Mouse (Mus musculus) heart, embryonic 11.5 days (tissue): Measurements from ENCODE around the gene Agrn. TPM values are rescaled to one million over a fixed set of nuclear protein-coding genes. Genes with fewer than 3 reads are reported as not detected.

ENCODE experiments used
- ATAC-seq: fragments of 200-750 bp; cut with Nextera tagmentation; replicated peaks from 2 replicates; pipeline ENCODE4 v1.8.0; 2017; ENCODE audit warnings: moderate library complexity; ENCODE audit not compliant: insufficient number of reproducible peaks, low FRiP score, low TSS enrichment
- H3K27ac ChIP-seq: fragments of 300-500 bp; sonication (generic); 2 replicates; pipeline ENCODE4 v1.5.1; 2014; ENCODE audit warnings: mild to moderate bottlenecking, low read depth, low read length
- H3K27me3 ChIP-seq: fragments of 300-500 bp; sonication (generic); 2 replicates; pipeline ENCODE4 v1.6.1; 2014; ENCODE audit warnings: mild to moderate bottlenecking, low read length, mixed read lengths; ENCODE audit not compliant: control insufficient read depth, insufficient read depth
- H3K36me3 ChIP-seq: fragments of 300-500 bp; sonication (generic); 2 replicates; pipeline ENCODE4 v1.6.1; 2014; ENCODE audit warnings: mild to moderate bottlenecking, low read length, moderate library complexity, mixed read lengths; ENCODE audit not compliant: control insufficient read depth, insufficient read depth
- H3K4me1 ChIP-seq: fragments of 300-500 bp; sonication (generic); 2 replicates; pipeline ENCODE4 v1.6.1; 2014; ENCODE audit warnings: low read length; ENCODE audit not compliant: control insufficient read depth, insufficient read depth
- H3K4me2 ChIP-seq: fragments of 300-500 bp; sonication (generic); 2 replicates; pipeline ENCODE4 v1.6.1; 2014; ENCODE audit warnings: mild to moderate bottlenecking, moderate library complexity
- H3K4me3 ChIP-seq: fragments of 300-500 bp; sonication (generic); 2 replicates; pipeline ENCODE4 v1.5.1; 2014; ENCODE audit warnings: low read depth, low read length
- H3K9ac ChIP-seq: fragments of 300-500 bp; sonication (generic); 2 replicates; pipeline ENCODE4 v1.6.1; 2014; ENCODE audit warnings: mild to moderate bottlenecking, low read depth, low read length, moderate library complexity
- H3K9me3 ChIP-seq: fragments of 300-500 bp; sonication (generic); replicated peaks from 2 replicates; pipeline ENCODE4 v1.6.1; 2016; ENCODE audit warnings: low read length; ENCODE audit not compliant: control insufficient read depth
- WGBS: fragments of 180-500 bp; shearing (Covaris S2); extraction: QIAGEN DNeasy Blood & Tissue Kit; methylation state at CpG from one replicate; pipeline ENCODE4 v1.1.7; 2014; ENCODE audit not compliant: insufficient replicate concordance; 5-methylcytosine and 5-hydroxymethylcytosine counted together
- polyA plus RNA-seq: library from polyadenylated mRNA; unstranded; fragments of >200 nt; fragmentation: Nextera tagmentation; extraction: Ambion mirVana; gene quantifications from 2 replicates; pipeline ENCODE4 v1.2.1, GENCODE M21; 2014

Agrn gene
- polyA plus RNA-seq, 1 experiment from 2014 or later, result 36.7 TPM

DNA sequence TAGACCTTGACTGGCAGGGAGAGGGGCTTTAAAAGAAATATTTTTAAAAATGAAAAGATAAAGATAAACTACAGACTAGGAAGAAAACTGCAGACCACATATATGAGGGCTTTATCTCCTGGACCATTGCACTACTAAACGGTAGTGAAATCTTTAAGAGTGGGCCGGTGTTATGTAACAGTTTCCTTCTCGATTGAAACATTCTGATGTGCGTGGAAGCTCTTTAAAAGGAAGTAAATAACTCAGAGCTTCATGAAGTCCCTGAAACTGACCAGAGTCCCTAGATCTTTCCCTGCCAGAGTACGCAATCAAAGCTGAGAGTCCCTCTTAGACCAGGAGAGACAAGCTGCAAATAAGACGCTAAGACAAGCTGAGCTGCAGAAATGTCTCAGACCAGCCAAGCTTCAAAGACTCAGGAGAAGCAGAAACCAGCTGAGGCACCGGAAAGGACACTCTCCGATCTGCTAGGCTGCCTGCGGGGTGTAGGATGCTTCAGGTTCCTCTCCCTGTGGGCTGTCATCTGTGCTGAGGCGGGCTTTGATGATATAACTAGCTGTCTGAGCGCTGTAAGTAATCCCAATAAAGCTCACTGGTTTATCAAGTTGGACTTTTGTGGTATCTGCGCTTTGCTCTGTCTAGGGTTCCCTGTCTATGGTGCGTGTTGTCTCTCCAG lies 12.8 kb upstream of the Agrn start:
- no peak for ATAC-seq
- Histone ChIP-seq H3K27ac (no peak overlapping the region), H3K9ac (no peak overlapping the region), H3K36me3 (no peaks in the 10 kb centered on the region), H3K4me3 (no peak overlapping the region), H3K9me3 (no peaks in the 10 kb centered on the region), H3K4me2 (no peak overlapping the region), H3K4me1 (no peaks in the 10 kb centered on the region), H3K27me3 (no peaks in the 10 kb centered on the region; the same call in 1 of the 2 replicates)
- WGBS, result 62% methylated on average over 13 of the region's 13 CpGs

- 88% methylated on average over 4 of the region's 4 CpGs for WGBS
- ATAC-seq, result no peak
- 0 out of 2 replicates have a peak, but pooled peaks cover 3% of the 10 kb centered on the region for H3K4me1 ChIP-seq
- H3K4me3 ChIP-seq, result no peak overlapping the region
- H3K4me2 ChIP-seq, result no peak overlapping the region
- no peaks in the 10 kb centered on the region for H3K36me3 ChIP-seq
- peaks cover 9% of the 10 kb centered on the region; the same call in 1 of the 2 replicates for H3K27me3 ChIP-seq
- H3K27ac ChIP-seq, result no peak overlapping the region
- no peak overlapping the region for H3K9ac ChIP-seq
- no peaks in the 10 kb centered on the region for H3K9me3 ChIP-seq
Measured at GRCm38 (mm10) chr4:156208872-156209271, 11.6 kb upstream of the Agrn start.

DNA sequence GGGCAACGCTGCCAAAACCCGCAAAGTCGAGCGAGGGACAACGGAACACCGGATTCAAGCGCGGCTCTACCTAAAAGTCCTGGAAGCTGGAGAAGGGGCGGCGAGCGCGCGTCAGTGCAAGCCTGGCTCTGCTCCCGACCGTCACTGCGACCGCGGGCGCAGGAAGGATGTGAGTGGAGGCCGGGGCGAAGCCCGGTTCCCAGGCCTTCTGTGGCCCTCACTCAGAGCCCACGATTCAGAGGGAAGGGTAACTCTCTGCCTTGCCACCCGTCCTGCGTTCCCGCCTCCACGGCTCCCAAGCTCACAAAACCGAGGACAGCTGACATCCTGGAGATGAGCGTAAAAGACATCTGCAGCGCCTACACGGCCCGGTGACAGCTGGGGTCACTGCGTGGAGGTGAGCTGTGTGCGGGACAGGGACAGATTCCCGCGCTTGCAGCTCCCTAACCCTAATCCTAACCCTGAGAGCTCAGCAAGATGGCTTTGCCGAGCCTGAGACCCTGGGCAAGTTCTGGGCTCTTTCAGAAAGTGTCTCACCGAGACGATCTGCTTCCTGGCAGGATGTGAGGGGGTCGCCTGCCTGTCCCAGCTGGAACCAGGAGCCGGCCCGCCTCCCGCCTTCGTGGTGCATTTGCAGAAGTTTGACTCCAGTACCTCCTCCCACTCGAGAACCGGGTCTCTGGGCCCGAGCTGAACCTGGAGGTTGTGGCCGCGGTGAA lies 6.3 kb upstream of the Agrn start:
- peaks cover 18% of the 10 kb centered on the region for H3K4me1 ChIP-seq
- no peaks in the 10 kb centered on the region for H3K9me3 ChIP-seq
- ATAC-seq, result 0 out of 2 replicates have a peak, but pooled peaks have one; percentile 16
- peak overlapping the region; percentile 84 for H3K27ac ChIP-seq
- H3K4me3 ChIP-seq, result peak overlapping the region; percentile 67
- peak overlapping the region; percentile 81 for H3K9ac ChIP-seq
- WGBS, result under 1% methylated on average over 49 of the region's 49 CpGs
- no peaks in the 10 kb centered on the region for H3K36me3 ChIP-seq
- H3K4me2 ChIP-seq, result peak overlapping the region; percentile 98
- peaks cover 15% of the 10 kb centered on the region for H3K27me3 ChIP-seq

DNA sequence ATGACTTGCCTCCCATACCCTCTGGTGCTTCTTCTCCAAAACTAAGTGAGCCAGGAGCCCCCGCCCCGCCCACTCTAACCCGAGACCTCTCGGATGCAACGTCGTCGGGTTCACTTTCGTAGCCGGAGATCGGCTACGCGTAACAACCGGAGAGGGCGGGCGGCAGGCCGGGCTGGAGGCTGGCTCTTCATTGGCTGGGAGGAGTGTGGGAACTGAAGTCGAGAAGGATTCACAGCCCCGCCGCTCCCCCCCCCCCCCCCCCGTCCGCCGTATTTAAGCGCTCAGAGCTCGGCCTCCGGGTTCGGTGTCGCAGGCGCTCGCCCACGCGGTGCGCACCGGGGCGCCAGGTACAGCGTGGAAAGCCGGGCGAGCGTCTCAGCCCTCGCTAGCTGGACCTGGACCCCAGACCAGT lies 5.7 kb upstream of the Agrn start, which contains the start of gene AW011738:
Gene AW011738 (plus strand): TSS at position 304 of the 412 bp plus-strand sequence.
- peak within 1 kb of the TSS; percentile 81 for H3K9ac ChIP-seq
- peak within 1 kb of the TSS; percentile 67 for H3K4me3 ChIP-seq
- peak; percentile 84 for ATAC-seq
- peak within 1 kb of the TSS; percentile 98 for H3K4me2 ChIP-seq
- H3K9me3 ChIP-seq, result no peaks in the 10 kb centered on the region
- H3K36me3 ChIP-seq, result no peaks in the 10 kb centered on the region
- H3K27me3 ChIP-seq, result peaks cover 15% of the 10 kb centered on the region
- H3K27ac ChIP-seq, result peak within 1 kb of the TSS; percentile 84
- peaks cover 18% of the 10 kb centered on the region for H3K4me1 ChIP-seq
- WGBS, result 1% methylated on average over 35 of the region's 39 CpGs

GRCm38 (mm10) chr4:156202462-156202893 lies 5.2 kb upstream of the Agrn start:
- Histone ChIP-seq H3K27me3 (peaks cover 15% of the 10 kb centered on the region), H3K27ac (peak overlapping the region; percentile 84), H3K9me3 (no peaks in the 10 kb centered on the region), H3K4me2 (peak overlapping the region; percentile 98), H3K4me3 (peak overlapping the region; percentile 67), H3K4me1 (peaks cover 18% of the 10 kb centered on the region), H3K36me3 (no peaks in the 10 kb centered on the region), H3K9ac (peak overlapping the region; percentile 81)
- ATAC-seq, result peak; percentile 57
- 13% methylated on average over 12 of the region's 12 CpGs for WGBS

DNA sequence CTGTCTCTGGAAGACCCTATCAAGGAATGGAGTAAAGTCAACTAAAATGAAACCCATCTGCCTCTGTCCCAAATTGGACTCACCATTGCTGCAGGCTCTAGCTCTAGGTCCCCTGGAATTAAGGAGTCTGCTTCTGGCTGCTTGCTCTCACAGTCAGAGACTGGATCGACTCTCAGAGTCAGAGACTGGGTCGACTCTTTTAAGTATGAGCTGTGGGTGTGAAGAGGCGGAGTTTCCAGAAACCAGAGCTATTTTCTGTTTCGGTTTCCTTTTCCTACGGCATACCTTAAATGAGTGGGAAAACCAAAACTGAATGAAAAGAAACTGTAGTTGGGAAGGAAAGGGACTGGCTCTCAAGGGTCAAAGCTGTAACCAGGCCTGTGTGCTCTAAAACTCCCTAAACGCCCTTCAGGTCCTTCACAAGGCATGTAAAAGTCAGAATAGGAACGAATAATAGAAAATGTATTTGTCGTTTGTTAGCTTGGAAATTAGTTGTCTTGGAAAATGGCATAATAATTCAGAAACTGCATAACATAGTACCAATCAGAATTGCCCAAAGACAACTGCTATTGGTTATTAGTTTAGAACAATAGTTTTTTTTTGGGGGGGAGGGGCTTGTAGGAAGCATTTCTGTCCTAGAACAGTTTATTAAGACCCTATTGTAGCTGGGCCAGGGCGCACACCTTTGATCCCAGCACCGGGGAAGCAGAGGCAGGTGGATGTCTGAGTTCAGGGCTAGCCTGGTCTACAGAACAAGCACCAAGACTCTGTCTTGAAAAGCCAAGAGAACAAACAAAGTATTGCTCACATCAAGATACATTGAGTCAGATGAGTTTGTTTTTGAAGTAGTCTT lies 3.6 kb upstream of the Agrn start, which contains the start of gene Isg15:
Gene Isg15 (minus strand): TSS at position 196 of the 853 bp plus-strand sequence.
- no peak within 1 kb of the TSS for H3K4me3 ChIP-seq
- no peak within 1 kb of the TSS for H3K27ac ChIP-seq
- H3K27me3 ChIP-seq, result peaks cover 15% of the 10 kb centered on the region
- H3K9me3 ChIP-seq, result no peaks in the 10 kb centered on the region
- ATAC-seq, result no peak
- H3K4me2 ChIP-seq, result peak within 1 kb of the TSS; percentile 35
- no peak within 1 kb of the TSS for H3K9ac ChIP-seq
- peaks cover 22% of the 10 kb centered on the region for H3K4me1 ChIP-seq
- no peaks in the 10 kb centered on the region for H3K36me3 ChIP-seq
- 51% methylated on average over 10 of the region's 10 CpGs for WGBS

GRCm38 (mm10) chr4:156197829-156198205 lies 529 bp upstream of the Agrn start:
- H3K4me3 ChIP-seq, result peak overlapping the region; percentile 93
- peaks cover 42% of the 10 kb centered on the region for H3K4me1 ChIP-seq
- H3K27ac ChIP-seq, result peak overlapping the region; percentile 97
- H3K9ac ChIP-seq, result peak overlapping the region; percentile 70
- no peaks in the 10 kb centered on the region for H3K9me3 ChIP-seq
- H3K4me2 ChIP-seq, result peak overlapping the region; percentile 95
- under 1% methylated on average over 26 of the region's 26 CpGs for WGBS
- no peaks in the 10 kb centered on the region for H3K36me3 ChIP-seq
- no peaks in the 10 kb centered on the region for H3K27me3 ChIP-seq
- peak; percentile 89 for ATAC-seq
